Mouse (Mus musculus) forebrain, embryonic 15.5 days (tissue): ENCODE measurements at regions not wholly inside any gene's neighbourhood (a gene's known extent, or its start where the extent isn't known, plus 50 kb on each side); places are given as distances from the start of the nearest gene placed in this dataset.
A peak's percentile ranks its signal among the peaks of the same experiment; 100 is the strongest.

Experiments
- ATAC-seq: fragments of 200-750 bp; cut with Nextera tagmentation; replicated peaks from 2 replicates; pipeline ENCODE4 v1.8.0; 2017; ENCODE audit warnings: mild to moderate bottlenecking, moderate TSS enrichment, moderate library complexity
- H3K27ac ChIP-seq: fragments of 300-500 bp; sonication (generic); replicated peaks from 2 replicates; pipeline ENCODE4 v1.5.1; 2015; ENCODE audit warnings: mild to moderate bottlenecking, inconsistent platforms
- H3K27me3 ChIP-seq: fragments of 300-500 bp; sonication (generic); 2 replicates; pipeline ENCODE4 v1.6.1; 2015; ENCODE audit warnings: inconsistent platforms
- H3K36me3 ChIP-seq: fragments of 300-500 bp; sonication (generic); 2 replicates; pipeline ENCODE4 v1.6.1; 2015; ENCODE audit warnings: mild to moderate bottlenecking, inconsistent platforms
- H3K4me1 ChIP-seq: fragments of 300-500 bp; sonication (generic); 2 replicates; pipeline ENCODE4 v1.6.1; 2015; ENCODE audit warnings: inconsistent platforms
- H3K4me2 ChIP-seq: fragments of 300-500 bp; sonication (generic); replicated peaks from 2 replicates; pipeline ENCODE4 v1.6.1; 2015; ENCODE audit warnings: mild to moderate bottlenecking, inconsistent platforms
- H3K4me3 ChIP-seq: fragments of 300-500 bp; sonication (generic); 2 replicates; pipeline ENCODE4 v1.5.1; 2015; ENCODE audit warnings: mild to moderate bottlenecking, inconsistent platforms
- H3K9ac ChIP-seq: fragments of 300-500 bp; sonication (generic); replicated peaks from 2 replicates; pipeline ENCODE4 v1.6.1; 2015; ENCODE audit warnings: mild to moderate bottlenecking, inconsistent platforms
- H3K9me3 ChIP-seq: fragments of 300-500 bp; sonication (generic); 2 replicates; pipeline ENCODE4 v1.6.1; 2016; ENCODE audit warnings: inconsistent platforms
- WGBS: fragments of 180-500 bp; shearing (Covaris S2); methylation state at CpG from one replicate; pipeline ENCODE4 v1.1.7; 2015; ENCODE audit warnings: mixed read lengths; 5-methylcytosine and 5-hydroxymethylcytosine counted together

DNA sequence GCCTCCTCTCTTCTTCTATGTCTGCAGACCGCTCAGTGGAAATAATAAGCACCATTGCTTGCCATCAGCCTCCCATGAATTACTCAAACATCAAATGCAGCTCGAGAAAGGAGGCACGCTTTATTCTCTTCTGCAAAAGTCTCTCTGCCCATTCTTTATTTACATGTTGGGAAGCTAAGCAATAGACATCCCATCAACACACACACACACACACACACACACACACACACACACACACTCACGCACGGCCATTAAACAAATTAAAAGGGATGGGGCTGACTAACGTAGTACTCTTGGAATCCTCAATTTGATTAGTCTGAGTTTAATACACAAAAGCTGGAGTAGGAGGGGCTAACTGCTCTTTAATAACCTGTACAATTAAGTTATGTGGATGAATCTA is 167.7 kb downstream of the Ascl1 start:
- Histone ChIP-seq H3K27ac (peak overlapping the region; percentile 11; the same call in 1 of the 2 replicates), H3K4me3 (no peak overlapping the region), H3K27me3 (no peaks in the 10 kb centered on the region), H3K9me3 (no peaks in the 10 kb centered on the region), H3K9ac (no peak overlapping the region), H3K4me1 (peaks cover 14% of the 10 kb centered on the region), H3K36me3 (no peaks in the 10 kb centered on the region), H3K4me2 (peak overlapping the region; percentile 33)
- WGBS: 6% methylated on average over 6 of the region's 6 CpGs
- ATAC-seq: no peak; the same call in 1 of the 2 replicates

- no peaks in the 10 kb centered on the region for H3K36me3 ChIP-seq
- H3K27ac ChIP-seq: peak overlapping the region; percentile 11; the same call in 1 of the 2 replicates
- peaks cover 14% of the 10 kb centered on the region for H3K4me1 ChIP-seq
- no peak; the same call in 1 of the 2 replicates for ATAC-seq
- no peak overlapping the region for H3K4me3 ChIP-seq
- no peaks in the 10 kb centered on the region for H3K27me3 ChIP-seq
- no peak overlapping the region for H3K9ac ChIP-seq
- H3K9me3 ChIP-seq: no peaks in the 10 kb centered on the region
- WGBS: 11% methylated on average over 9 of the region's 9 CpGs
- peak overlapping the region; percentile 33 for H3K4me2 ChIP-seq
Observed at GRCm38 (mm10) chr10:87325143-87325542, 168.3 kb downstream of the Ascl1 start.

DNA sequence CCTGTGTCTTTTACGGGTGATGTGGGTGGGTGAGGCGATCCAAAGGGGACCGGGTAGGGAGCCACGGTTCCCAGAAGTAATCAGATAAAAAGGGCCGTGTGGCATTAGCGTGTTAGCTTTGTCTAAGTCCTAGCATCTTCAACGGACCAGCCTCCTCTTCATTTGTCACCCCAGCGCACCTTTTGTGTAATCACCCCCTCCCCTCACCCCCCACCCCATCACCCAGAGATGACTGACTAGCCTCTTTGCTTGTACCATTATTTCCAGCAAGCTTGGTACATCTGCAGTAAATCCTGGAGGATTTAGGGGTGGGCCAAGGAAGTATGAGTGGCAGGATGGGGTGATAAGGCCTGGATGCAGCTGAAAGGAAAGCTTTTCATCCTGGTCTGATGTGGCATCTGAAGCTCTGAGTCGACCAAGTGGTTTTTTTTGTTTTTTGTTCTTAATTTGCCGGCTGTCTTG is 183.8 kb downstream of the Ascl1 start:
- H3K4me1 ChIP-seq: peaks cover 10% of the 10 kb centered on the region
- WGBS: 9% methylated on average over 10 of the region's 10 CpGs
- no peak overlapping the region for H3K9ac ChIP-seq
- no peak overlapping the region for H3K4me2 ChIP-seq
- no peak overlapping the region for H3K27ac ChIP-seq
- no peak overlapping the region for H3K4me3 ChIP-seq
- 0 out of 2 replicates have a peak, but pooled peaks have one; percentile 55 for ATAC-seq
- no peaks in the 10 kb centered on the region for H3K27me3 ChIP-seq
- H3K9me3 ChIP-seq: peaks cover 5% of the 10 kb centered on the region; the same call in 1 of the 2 replicates
- H3K36me3 ChIP-seq: no peaks in the 10 kb centered on the region

DNA sequence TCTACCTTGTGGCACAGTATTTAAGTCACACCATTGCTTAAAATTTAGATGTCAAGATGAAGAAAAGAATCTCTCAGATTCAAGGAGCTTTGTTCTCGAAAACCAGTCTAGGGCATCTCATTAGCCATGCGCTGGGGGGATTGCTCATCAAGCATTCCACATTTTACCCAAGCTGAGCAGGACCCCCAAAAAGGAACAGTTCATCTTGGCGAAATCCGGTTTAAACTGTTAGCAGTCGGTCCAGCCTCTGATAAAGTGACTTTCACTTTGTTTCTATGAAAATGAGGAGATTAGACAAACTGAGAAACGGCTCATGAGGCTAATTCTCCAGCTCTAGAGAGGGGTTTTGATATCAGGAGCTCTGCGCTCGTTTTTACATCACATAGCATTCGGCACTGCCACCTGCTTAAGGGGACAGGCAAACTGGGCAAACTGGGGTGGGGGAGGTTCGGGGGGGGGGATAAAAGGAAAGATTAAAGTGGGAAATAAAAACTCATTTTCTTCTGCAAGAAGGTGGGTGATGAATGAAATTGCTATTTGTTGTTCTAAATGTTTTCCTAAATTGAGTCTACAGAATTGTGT is 184.6 kb downstream of the Ascl1 start:
- H3K4me2 ChIP-seq: no peak overlapping the region
- H3K27ac ChIP-seq: no peak overlapping the region
- peaks cover 5% of the 10 kb centered on the region; the same call in 1 of the 2 replicates for H3K9me3 ChIP-seq
- no peaks in the 10 kb centered on the region for H3K36me3 ChIP-seq
- no peak for ATAC-seq
- 18% methylated on average over 10 of the region's 10 CpGs for WGBS
- H3K27me3 ChIP-seq: no peaks in the 10 kb centered on the region
- H3K4me1 ChIP-seq: peaks cover 10% of the 10 kb centered on the region
- H3K4me3 ChIP-seq: no peak overlapping the region
- H3K9ac ChIP-seq: no peak overlapping the region

- H3K27ac ChIP-seq: no peak overlapping the region
- no peaks in the 10 kb centered on the region for H3K36me3 ChIP-seq
- 0 out of 2 replicates have a peak, but pooled peaks cover 6% of the 10 kb centered on the region for H3K4me1 ChIP-seq
- no peak overlapping the region for H3K4me2 ChIP-seq
- H3K9ac ChIP-seq: no peak overlapping the region
- no peak overlapping the region for H3K4me3 ChIP-seq
- 0 out of 2 replicates have a peak, but pooled peaks cover 4% of the 10 kb centered on the region for H3K27me3 ChIP-seq
- 61% methylated on average over 5 of the region's 5 CpGs for WGBS
- no peak for ATAC-seq
- H3K9me3 ChIP-seq: no peaks in the 10 kb centered on the region
Observed at GRCm38 (mm10) chr10:87297166-87297565, 196.3 kb downstream of the Ascl1 start.

DNA sequence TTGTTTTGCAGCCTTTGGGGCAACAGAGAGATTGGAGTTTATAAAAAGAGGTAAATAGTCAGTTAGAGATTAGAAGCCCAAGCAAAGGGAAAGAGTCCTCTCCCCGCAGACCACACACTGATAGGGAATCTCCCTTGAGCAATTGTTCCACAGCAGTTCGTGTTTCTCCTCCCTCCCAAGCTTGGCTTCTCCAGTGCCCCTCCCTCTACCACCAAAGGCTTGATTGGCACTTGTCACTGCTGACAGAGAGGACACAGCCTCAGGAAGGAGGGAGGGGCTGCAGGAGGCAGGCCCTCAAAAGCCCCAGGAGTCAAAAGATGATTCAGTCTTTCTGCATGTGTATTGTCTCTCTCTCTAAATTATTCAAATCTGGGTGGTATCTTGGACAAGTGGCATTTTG is 200.1 kb downstream of the Ascl1 start:
- Histone ChIP-seq H3K36me3 (no peaks in the 10 kb centered on the region), H3K27ac (no peak overlapping the region), H3K27me3 (0 out of 2 replicates have a peak, but pooled peaks cover 4% of the 10 kb centered on the region), H3K4me1 (0 out of 2 replicates have a peak, but pooled peaks cover 6% of the 10 kb centered on the region), H3K4me3 (no peak overlapping the region), H3K4me2 (no peak overlapping the region), H3K9ac (no peak overlapping the region), H3K9me3 (no peaks in the 10 kb centered on the region)
- WGBS: 14% methylated on average over 2 of the region's 2 CpGs
- no peak for ATAC-seq

GRCm38 (mm10) chr10:87286831-87287230 is 206.6 kb downstream of the Ascl1 start:
- H3K4me2 ChIP-seq: no peak overlapping the region
- H3K9me3 ChIP-seq: no peaks in the 10 kb centered on the region
- no peak for ATAC-seq
- H3K27me3 ChIP-seq: no peaks in the 10 kb centered on the region
- no peaks in the 10 kb centered on the region for H3K36me3 ChIP-seq
- H3K4me3 ChIP-seq: no peak overlapping the region
- no peak overlapping the region for H3K27ac ChIP-seq
- H3K9ac ChIP-seq: no peak overlapping the region
- 55% methylated on average over 1 of the region's 1 CpGs for WGBS
- 0 out of 2 replicates have a peak, but pooled peaks cover 3% of the 10 kb centered on the region for H3K4me1 ChIP-seq

GRCm38 (mm10) chr10:87284296-87284695 is 209.2 kb downstream of the Ascl1 start:
- Histone ChIP-seq H3K36me3 (no peaks in the 10 kb centered on the region), H3K4me1 (0 out of 2 replicates have a peak, but pooled peaks cover 3% of the 10 kb centered on the region), H3K4me2 (no peak overlapping the region), H3K9me3 (no peaks in the 10 kb centered on the region), H3K27ac (no peak overlapping the region), H3K4me3 (no peak overlapping the region), H3K27me3 (no peaks in the 10 kb centered on the region), H3K9ac (no peak overlapping the region)
- WGBS: 67% methylated on average over 2 of the region's 2 CpGs
- ATAC-seq: 0 out of 2 replicates have a peak, but pooled peaks have one; percentile 35
